Mouse (Mus musculus) urinary bladder, adult 2 months (tissue): ENCODE results near the gene Chfr. TPM values are rescaled to one million over a fixed set of nuclear protein-coding genes. Genes with fewer than 3 reads are reported as not detected.
A peak's percentile ranks its signal among the peaks of the same experiment; 100 is the strongest.
"Not testable (repeated sequence)": the region's sequence is repeated elsewhere in the genome, so short reads cannot be mapped to it uniquely, and the experiment has no call there.

ENCODE experiments used
- DNase-seq: peaks from one replicate; pipeline ENCODE4 v3.0.0; 2022; ENCODE audit warnings: low spot score
- polyA plus RNA-seq: library from polyadenylated mRNA; depleted of rRNA; stranded (reverse); fragments of >200 nt; gene quantifications from 2 replicates; pipeline ENCODE4 v1.2.3, GENCODE M21; 2012

Gene Chfr
- polyA plus RNA-seq, 1 experiment, result 35.9 TPM

DNA sequence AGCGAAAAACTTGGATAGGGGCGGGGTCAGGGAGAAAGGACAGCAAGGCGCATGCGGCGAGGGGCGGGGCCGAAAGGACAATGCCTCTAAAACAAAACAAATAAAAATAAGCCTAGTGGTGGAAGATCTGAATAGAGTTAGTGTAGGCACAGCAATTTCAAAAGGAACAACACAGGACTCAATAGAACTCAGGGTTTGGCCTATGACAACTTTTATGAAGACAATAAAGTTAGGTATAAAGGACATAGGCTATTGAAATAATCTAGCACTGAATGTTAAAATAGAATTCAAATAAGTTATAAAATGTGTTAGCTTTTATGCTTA is 27.4 kb upstream of the Chfr start:
- no peak for DNase-seq

DNA sequence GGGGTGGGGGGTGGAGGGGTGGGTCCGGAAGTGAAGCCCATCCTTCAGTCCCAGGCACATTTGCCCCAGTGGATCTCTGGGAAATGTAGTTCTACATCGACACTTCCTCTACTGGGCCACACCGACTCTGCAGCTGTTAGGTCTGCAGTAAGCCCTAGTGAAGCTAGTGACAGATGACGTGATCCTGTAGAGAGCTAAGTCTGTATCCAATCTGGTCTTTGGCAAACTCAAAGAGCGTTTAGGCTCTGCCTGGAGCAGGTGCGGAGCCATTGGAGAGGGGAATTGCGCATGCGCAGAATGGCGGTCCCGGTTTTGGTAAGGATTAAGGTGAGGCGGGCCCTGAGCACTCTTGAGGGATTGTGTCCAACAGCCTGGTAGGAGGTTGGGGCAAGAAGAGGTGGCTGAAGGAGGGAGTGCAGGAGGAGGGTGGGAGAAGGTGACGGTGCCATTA is 25.6 kb upstream of the Chfr start, which contains the start of gene Zfp605:
Gene Zfp605, plus strand, starts transcription at position 102 of the 451 bp plus-strand sequence.
- DNase-seq, result peak; percentile 85

DNA sequence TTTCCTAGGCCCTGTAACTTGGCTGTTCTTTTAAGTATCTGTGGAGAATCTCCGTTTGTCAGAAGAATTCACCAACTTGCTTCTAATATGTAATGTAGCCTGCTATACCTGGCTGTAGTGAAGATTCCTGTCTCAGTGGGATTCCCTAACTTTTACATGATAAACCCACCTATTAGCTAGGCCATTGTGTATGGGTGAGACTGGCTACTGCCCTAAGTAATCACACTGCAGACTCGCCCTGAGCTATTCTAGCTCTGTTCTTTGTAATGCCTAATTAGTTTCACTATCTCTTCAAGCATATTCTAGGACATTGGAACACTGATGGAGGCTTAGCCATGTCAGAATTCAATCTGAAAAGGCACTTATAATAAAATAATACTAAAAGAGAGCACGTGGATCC is 13.3 kb upstream of the Chfr start:
- not testable (repeated sequence) for DNase-seq

DNA sequence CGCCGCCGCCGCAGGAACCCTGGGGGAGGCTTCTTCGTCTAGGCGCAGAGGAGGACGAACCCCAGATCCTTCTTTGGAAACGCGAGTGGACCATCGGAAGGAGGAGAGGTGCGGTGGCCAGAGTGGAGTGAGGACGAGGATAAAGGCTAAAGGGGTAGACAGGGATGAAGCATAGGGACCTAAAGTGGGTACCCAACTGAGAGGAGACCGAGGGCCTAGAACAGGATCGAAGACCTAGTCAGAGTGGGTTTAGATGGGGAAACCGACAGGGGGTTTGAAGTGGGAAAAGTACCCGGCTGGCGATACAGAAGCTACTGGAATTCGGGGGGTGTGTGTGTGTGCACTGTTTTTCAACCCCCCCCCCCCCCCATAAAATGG is 434 bp downstream of the Chfr start:
- no peak for DNase-seq

DNA sequence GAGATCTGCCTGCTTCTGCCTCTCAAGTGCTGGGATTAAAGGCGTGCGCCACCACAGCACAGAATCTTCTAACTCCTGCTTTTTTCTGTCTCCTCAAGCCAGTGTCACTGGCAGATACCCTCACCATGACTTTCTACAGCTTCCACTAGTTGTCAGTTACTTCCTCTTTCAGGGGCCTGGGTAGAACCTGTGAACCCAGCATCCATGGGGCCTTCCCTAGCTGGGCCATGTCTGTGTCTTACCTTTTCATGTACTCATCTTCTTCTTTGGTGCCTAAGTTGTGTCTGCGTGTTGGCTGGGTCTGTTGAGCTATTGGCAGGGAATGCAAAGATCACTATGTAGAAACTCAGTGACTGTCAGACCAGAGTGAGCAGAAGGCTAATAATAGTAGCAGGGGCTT is 2.2 kb downstream of the Chfr start:
- DNase-seq, result no peak

DNA sequence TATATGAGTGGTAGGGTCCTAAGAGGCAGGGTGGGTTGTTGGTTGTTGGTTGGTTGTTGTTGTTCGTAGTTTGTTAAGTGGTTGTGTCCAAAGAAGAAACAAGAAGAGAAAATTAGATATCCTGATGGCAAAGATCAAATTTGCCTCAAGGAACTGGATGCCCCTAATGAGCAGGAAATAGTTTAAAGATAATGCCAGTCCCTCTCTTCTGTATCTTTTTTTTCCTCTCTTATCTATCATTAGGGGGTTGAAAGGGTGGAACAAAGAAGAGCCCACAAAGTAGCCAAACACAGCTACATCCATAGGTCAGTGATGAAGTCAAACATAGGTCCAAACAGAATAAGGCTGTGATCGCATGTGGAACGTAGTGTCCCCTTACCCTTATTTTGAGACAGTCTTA is 3.7 kb downstream of the Chfr start:
- DNase-seq, result no peak

DNA sequence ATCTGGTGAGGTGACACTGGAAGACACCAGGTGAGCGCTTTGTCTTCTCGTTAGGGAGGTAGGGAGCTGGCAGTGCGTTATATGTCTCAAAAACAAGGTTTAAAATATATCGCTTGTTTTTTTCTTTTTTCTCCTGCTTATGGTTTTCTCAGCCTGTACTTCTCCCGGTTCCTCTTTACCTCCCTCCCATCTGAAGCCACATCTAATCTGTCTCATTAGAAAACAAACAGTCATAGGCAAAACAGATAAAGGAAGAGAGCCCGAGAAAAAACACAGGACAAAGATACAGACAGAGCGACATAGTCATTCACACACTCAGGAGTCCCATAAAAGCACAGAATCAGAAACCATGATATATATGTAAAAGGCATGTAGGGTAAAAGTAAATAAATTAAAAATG is 4.8 kb downstream of the Chfr start:
- DNase-seq, result no peak

DNA sequence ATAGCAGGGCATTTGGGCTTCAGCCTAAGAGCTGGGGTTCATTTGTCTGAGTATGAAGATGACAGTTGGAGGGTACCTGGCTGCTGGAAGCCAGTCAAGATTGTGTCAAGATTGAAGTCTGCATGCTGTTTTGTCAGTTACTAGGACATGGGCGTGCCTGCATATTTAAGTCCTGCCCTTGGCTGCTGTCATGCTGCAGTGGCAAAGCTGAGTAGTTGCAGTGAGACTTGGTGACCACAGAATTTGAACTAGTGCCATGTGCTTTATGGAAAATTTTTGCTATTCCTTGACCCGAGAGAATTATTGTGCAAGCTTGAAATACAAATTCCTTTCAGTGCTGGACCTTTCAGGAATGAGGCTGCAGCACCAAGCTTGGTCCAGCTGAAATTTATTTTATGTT is 6.7 kb downstream of the Chfr start:
- DNase-seq, result no peak

DNA sequence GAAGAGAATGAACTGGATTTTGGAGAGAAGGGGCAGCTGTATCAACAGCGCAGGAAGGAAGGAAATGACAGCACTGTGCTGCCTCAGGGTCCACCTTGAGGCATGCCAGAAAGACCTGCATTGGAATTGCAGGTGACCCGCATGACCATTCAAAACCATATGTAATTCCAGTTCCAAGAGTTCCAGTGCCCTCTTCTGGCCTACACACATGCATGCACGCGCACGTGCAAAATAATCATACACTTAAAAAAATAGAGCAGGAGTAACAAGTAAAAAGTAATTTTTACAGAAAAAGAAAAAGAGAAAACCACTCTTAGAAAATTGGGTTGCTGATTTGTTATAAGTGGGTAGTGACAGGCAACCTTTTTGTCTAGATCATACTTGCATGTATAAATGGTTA is 7.4 kb downstream of the Chfr start:
- DNase-seq, result no peak

DNA sequence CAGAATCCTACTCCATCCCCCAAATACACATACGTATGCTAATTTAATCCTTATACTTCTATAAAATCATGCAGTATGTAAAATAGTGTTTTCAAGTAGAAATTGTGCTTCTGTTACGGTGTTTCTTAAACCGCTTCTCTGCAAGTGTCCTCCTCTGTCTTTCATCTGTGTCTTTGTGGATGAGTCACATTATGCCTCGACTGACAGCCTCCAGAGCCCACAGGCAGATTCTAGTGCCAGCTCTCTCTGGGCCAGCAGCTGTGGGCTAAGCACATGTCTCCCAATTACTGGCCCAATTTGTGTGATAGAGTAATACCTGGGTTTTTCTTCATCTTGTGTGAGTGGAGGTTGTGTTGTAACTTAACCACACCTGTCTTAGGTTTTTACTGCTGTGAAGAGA is 33.7 kb downstream of the Chfr start:
- DNase-seq, result no peak

DNA sequence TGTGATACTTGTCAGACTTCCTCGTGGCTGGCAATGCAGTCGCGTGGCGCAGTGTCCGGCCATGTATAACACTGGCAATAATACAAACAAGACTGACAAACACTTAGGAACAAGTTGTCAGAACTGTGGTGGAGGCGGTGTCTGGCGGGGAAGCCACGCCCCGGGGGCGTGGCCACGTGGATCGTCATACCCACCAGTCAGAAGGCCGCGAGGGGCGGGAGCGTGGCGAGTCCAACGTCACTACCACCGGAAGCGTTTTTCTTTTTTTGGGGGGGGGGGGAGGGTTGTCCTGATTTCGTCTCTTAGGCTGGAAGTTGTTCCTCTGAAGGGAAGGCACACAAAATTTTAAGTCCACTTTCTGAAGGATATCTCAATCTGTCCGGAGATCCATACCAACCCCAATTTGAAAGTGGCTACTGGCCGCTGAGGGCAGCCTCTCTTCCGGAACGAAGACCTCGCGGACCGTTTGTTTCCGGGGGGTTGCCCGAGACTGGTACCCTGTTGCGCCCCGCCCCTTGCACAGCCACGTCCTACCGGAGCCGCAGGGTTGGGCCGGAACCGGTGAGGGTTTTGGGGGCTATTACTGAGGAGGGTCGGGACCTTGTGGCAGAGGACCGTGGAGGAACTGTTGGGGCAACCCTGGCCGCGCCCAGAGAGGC is 40.8 kb downstream of the Chfr start, which contains the start of gene Golga3:
Gene Golga3, plus strand, starts transcription at position 340 of the 659 bp plus-strand sequence.
- peak; percentile 80 for DNase-seq

DNA sequence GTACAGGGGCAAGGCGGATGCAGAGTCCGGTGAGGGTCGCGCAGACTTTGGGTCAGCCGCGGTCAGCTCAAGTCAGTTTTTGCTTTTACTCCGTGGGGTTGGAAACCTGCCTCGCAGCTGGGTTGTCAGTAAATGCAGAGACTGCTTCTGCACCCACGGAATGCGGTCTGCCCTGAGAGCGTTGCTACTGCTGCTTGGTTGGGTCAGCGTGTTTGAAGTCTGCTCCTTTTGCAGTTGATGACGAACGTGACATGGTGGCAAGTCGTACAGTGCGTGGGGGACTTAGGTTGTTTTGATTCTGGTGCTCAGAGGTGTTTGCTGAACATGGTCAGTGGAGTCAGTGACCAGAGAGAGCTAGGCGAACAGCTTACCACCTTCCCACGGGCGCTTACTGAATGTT is 41.4 kb downstream of the Chfr start:
- no peak for DNase-seq

DNA sequence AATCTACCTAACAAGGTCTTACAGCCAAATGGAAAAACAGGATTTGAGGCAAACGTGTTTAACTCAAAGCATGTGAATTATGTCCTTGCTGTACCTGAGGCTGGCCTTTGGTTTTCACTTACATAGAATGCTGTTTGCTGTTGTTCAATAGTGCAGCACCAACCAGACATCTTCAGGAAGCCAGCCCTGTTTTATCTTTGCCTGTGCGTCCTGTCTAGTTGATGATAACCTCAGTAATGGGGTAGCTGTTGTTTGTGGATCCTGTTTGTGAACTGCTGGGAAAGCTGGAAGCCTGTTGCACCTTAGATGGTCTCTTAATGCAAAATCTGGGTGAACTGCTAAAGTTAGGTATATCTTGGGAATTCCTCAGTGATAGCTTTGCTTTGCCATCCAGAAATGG is 43.0 kb downstream of the Chfr start:
- no peak for DNase-seq

DNA sequence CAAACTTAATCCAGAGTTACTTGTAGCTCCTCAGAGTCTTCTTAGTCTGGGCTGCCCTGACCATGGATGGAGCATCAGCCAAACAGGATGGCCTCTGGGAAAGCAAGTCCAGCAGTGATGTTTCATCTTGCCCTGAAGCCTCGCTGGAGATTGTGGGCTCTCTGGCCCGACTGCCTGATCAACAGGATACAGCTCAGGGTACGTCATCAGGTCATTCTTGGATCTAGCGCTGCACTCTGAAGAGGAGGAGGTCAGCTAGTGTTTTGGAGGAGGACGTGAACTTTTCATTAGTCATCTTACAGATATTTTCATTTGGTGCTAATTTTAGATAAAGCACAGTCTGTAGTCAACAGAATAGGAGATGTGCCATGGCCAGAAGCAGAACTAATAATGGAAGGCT is 46.1 kb downstream of the Chfr start:
- DNase-seq, result no peak

DNA sequence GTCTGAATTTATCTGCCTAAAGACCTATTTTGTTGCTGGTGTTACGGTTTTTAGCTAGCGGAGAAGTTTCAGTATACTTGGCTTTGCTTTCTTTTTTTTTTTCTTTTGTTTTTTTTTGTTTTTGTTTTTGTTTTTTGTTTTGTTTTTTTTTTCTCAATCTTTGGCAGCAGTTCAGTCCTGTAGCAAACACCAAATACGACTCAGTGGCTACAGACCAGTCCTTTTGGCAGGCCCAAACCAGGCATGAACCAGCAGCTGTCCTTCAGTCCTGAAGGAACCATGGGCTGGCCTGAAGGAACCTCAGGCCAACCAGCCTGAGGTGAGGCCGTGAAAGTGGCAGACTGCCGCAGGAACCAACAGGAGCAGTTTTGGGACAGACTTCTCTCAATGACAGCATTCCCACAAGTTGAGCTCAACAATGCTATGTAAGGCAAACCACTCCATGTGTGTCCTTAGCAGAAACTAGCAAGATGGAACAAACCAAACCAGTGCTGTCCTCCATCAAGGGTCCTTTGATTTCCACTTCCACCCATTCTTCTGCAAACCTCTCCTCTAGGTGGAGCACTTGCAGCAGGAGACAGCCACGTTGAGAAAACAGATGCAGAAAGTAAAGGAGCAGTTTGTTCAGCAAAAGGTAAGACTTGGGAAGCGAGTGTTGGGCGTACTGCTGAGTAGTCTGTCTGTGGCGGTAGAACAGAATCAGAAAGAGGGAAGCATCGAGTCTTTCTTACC is 67.7 kb downstream of the Chfr start:
- no peak for DNase-seq

DNA sequence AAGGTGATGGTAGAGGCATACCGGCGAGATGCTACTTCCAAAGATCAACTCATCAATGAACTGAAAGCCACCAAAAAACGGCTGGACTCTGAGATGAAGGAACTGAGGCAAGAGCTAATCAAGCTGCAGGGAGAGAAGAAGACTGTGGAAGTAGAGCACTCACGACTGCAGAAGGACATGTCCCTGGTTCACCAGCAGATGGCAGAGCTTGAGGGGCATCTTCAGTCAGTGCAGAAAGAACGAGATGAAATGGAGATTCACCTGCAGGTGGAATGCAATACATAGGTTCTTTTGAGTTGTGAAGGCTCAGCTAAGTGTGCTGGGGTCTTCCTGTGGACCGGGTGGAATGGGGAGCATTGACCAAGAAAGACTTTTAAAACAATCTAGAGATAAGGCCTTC is 69.1 kb downstream of the Chfr start:
- no peak for DNase-seq

DNA sequence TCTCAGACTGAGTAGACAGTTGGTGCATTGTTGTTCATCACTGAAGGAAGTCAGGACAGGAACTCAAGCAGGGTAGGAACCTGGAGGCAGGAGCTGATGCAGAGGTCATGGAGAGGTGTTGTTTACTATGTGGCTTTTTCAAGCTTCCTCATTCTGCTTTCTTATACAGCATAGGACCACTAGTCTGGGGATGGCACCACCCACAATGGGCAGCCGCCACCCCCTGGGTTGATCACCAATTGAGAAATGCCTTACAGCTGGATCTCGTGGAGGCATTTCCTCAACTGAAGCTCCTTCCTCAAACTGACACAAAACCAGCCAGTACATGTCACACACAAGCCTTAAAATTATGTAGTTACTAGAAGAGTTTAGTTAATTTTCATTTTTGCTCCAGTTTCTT is 75.7 kb downstream of the Chfr start:
- DNase-seq, result no peak

DNA sequence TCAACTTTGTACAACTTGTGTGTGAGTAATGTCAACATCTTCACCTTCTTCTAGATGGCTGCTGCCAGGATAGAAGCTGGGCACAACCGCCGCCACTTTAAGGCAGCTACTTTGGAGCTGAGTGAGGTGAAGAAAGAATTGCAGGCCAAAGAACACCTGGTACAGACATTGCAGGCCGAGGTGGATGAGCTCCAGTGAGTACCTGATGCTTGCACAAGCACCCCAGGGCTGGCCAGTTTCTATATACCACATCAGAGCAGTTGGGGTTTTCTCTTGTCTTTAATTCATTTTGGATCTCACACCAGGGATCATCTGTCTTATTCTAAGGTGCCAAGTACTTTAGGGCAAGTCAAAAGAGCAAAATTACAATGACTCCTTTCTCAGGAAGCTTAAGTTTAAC is 81.1 kb downstream of the Chfr start:
- no peak for DNase-seq

DNA sequence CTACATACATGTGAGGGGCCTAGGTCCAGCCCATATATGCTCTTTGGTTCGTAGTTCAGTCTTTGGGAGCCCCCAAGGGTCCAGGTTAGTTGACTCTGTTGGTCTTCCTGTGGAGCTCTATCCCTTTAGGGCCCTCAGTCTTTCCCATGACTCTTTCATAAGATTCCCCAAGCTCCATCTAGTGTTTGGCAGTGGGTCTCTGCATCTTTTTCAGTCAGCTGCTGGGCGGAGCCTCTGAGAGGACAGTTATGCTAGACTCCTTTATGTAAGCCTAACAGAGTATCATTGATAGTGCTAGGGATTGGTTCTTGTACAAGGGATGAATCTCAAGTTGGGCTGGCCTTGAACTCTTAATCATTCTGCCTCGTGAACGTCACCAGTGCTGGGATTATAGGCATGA is 84.7 kb downstream of the Chfr start:
- DNase-seq, result no peak
